Mouse (Mus musculus) kidney, adult 2 months (tissue): ENCODE data around the gene Ttc29.

Source experiments
- CTCF ChIP-seq: fragments of 200-500 bp; conservative IDR thresholded peaks from 2 replicates; pipeline ENCODE4 v1.5.1; 2011; ENCODE audit warnings: low read depth, mild to moderate bottlenecking, control low read depth, low read length, moderate library complexity, mixed read lengths; ENCODE audit not compliant: insufficient read depth, insufficient read length
- POLR2A ChIP-seq: fragments of 200-500 bp; IDR thresholded peaks from one replicate; pipeline ENCODE4 v1.6.1; 2011; ENCODE audit warnings: low read depth, low read length, control low read depth

- TF ChIP-seq CTCF: no peak
- no peak for TF ChIP-seq POLR2A
Measured at GRCm38 (mm10) chr8:78419272-78419671, 206.2 kb downstream of the Ttc29 start.
